Mouse (Mus musculus) kidney, postnatal 36 days (tissue): Measurements from ENCODE around the gene Sh2b3.
"Not testable (repeated sequence)": the region's sequence is repeated elsewhere in the genome, so short reads cannot be mapped to it uniquely, and the experiment has no call there.

Source experiments
- DNase-seq, 2 experiments: peaks; one replicate each; pipeline ENCODE4 v3.0.0; 2021 to 2022; ENCODE audit warnings: mixed read lengths in 2 of 2

The Sh2b3 gene

DNA sequence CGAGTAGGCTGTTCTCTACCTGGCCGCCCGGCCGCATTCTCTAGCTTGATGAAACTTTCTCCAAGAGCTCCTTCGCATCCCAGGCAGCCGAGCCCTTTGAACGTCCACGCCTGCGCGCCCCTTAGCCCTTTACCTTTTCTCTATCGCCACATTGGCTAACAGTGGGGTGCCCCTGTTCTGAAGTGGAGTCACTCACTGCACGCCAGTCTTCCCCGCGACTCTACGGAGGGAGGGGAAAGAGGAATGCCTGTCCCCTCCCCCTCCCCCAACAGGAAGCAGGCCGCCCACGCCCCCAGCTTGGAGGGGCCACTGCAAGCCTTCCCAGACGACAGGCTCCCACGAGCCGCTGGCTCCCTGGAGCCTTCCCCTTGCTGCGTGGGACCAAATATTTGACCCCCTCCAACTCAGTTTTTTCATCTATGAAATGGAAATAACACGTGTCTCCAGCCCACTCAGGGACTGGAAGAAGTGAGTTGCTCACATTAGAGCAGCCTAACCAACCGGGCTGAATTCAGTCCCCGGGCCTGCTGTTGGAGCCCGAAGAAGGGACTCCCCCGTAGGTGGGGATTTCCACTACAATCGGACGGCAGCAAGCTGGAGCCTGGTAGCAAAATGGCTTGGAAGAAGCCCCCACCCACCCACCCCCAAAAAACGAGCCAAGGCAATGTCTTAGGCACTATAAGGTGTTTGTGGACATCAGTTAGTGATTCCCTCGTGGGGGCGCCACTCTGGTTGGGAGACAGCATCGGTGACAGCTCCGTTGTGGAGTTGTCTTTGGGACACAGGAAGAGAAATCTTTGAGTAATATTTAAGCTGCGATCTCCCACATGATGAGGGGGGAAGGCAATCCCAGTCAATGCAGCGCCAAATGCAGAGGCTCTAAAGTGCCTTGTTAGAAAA is at the start of gene Sh2b3:
Sh2b3 (minus strand) TSS at position 206 of the 900 bp plus-strand sequence.
- DNase-seq = peak; percentile 48 to 65

DNA sequence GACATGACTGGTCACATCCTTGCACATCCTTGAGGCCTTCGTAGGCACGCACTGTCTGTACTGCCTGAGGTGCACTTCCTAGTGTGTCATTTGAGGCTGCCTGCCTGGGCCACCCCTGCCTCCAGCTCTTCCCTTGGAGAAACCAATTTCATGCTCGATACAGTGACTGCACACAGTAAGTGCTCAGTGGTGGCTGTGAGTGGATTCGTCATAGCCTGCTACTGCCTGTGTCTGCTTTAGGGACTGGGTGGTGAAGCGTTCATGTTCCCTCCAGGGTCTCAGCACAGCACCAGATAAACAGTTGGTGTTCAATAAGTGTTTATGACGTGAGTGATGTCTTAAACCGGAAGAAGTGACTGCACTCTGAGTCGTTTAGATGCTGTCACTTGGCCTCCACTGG is 45.9 kb upstream of the Sh2b3 start:
- DNase-seq = no peak

DNA sequence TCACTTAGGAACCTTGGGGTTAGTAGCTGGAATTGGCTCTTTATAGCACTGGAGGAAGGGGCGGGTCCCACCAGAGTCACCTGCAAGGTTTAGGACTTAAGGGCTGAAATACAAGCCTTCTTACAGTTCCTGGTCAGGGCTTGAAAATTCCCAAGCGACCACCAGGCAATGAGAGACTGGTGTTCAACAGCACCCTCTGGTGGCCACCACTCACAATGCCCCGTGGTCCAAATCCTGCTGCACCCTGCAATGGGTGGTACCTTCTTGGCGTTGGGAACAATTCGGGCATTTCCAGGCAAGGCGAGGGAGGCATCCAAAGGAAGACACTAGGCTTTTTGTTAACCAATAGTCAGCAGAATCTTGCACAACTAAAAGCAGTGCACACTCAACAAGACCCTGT is 41.8 kb upstream of the Sh2b3 start:
- DNase-seq = peak; percentile 36 to 76

DNA sequence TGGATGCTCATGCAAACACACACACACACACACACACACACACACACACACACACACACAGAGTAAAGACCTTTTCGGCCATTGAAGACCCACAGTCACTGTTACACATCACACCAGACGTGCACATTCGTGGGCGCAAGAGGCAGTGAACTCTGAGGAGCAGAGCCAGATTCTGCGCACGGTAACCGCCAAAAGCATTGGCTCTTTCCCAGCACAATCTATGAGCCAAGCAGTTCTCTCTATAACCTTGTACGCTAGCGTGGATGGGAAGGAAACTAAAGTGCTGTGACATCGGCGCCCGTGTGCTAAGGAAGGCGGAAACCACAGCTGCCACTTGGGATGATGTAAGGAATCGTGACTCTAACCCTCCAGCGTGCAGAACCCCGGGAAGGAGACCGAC is 41.3 kb upstream of the Sh2b3 start:
- DNase-seq = no peak

DNA sequence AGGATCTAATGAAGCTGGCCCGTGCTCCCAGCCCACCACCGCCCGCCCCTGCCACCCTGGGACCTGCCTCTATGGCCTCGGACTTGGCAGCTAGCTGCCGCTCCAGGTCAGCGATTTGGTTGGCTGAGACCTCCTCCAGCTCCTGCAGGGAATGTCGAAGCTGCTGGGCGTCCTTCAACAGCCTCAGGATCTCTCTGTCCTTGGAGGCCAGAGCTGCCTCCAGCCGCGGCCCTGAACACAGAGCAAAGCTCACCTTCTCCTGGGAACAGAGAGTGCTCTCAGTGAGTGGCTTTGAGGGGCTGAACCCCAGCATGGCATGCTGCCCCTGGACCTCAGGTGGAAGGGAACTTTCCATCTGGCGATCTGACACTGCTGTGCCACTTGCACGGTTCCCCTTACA is 39.5 kb upstream of the Sh2b3 start:
- no peak for DNase-seq

DNA sequence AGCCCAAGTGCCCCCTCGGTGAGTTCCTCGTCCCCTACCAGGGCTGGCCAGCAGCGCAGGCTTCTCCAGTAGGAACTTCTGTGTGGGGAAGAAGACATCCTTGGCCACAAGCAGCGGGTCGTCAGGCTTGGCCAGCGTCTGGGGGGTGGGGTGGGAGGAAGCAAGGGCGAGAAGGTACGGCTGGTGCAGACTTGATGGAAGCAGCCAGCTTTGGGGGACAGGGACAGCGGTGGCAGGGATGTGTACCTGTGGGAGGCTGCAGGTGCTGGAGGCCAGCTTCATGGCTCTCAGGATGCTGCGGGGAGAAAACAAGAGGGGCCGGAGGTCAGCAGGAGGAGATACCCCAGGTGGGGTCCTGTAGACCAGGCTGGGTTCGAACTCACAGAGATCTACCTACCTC is 37.6 kb upstream of the Sh2b3 start:
- DNase-seq = no peak

DNA sequence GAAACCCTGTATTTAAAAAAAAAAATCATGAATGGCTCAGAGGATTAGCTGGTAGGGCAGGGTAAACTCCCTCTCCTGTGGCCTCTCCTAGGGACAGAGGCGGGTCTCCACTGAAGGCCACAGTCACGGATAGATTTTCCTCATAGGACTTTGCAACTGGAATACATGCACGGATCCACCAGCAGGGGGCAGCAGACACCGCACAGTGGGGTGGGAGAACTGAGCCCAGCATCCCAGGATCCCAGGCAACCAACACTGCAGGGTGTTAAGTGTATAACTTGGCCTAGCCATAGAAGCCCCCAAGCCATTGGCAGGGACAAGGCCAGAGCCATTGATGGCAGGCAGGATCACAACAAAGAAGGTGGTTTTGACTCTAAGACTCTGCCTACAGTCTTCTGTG is 34.7 kb upstream of the Sh2b3 start:
- DNase-seq = peak; percentile 71 to 93

DNA sequence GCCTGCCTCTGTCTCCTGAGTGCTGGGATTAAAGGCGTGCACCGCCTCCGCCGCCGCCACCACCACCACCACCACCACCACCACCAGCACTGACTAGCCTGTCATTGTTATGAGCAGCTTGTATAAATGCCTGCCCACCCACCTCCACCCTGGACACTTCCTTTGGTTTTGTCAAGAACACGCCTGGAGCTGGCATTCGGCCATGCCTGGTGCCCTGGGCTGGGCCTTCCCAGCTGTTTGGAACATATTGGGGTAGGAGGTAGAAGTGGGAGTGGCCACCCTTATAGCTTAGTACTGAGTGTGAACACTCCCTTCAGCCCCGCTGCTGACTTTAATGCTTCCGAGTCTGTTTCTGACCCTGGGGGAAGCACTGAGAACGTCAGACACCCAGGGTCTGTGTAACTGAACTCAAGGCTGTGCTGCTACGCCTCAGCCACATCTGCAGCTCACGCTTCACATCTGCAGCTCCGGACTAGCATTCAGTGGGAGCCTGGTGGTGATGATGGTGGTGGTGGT is 34.1 kb upstream of the Sh2b3 start:
- DNase-seq = peak in 1 of 2 experiments; percentile 37

DNA sequence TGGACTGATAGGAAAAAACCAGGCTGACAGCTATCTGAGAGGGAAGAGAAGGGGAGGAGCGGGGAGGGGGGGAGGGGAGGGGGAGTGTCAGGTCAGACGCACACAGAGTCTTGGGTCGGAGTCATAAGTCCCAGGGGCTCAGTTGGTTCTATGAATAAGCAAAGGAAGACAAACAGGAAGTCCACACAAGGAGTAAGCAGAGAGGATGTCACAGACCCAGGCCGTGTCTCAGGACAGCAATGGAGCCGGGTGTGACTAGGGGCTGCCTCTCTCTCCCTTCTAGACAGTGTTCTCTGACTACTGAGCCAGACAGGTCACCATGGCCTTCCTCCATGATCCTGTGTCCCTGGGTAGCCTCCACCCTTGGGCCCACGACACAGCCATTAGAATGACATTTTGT is 33.4 kb upstream of the Sh2b3 start:
- DNase-seq = no peak

DNA sequence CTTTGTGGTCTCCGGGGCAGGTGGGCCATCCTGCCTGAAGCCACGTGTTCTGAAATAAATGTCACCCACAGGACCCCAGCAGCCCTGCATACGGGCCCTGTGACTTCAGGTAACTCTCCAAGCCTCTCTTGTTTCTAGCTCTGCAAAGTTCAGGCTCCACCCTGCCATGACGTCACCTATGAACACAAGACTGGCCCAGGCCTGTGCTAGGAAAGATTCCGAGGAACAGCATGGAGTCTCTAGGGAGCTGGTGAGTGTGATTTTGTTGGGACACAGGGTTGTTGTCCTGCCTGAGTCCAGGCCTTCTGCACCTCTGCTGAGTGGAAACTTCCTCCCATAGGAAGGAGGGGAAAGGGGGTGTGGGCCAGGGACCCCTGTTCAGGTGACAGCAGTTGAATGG is 30.5 kb upstream of the Sh2b3 start:
- DNase-seq = peak in 1 of 2 experiments; percentile 26

DNA sequence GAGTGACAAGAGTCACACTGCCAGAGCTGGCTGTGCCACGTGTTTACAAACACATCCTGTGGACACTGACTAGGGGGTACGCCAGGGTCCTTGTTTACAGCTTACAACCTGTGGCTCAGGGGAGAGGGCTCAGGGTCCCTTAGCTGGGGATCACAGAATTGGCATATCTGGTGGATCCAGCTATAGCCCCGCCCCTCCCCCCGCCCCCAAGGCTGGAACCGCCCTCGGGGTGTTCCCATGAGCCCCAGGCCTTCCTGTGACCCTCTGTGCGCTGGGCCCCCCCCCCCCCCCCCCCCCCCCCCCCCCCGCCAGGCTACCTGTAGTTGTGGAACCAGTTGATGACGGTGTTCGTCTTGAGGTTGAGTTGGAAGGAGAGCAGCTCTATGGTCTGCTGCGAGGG is 26.9 kb upstream of the Sh2b3 start:
- DNase-seq = no peak

DNA sequence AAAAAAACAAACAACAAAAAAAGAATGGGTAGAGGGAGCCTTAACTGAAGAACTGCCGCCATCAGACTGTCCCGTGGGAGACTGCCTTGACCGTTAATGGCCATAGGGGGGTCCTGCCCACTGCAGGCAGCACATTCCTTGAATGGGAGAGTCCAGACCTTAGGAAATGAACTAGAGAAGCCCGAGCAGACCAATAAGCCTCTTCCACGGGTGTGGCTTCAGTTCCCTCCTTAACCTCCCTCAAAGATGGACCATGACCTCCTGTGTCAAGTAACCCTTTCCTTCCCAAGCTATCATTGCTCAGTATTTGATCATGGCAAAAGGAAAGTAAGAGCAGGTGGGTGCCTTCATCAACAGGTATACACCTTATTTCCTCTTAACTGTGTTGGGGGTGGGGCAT is 24.5 kb upstream of the Sh2b3 start:
- DNase-seq = no peak

DNA sequence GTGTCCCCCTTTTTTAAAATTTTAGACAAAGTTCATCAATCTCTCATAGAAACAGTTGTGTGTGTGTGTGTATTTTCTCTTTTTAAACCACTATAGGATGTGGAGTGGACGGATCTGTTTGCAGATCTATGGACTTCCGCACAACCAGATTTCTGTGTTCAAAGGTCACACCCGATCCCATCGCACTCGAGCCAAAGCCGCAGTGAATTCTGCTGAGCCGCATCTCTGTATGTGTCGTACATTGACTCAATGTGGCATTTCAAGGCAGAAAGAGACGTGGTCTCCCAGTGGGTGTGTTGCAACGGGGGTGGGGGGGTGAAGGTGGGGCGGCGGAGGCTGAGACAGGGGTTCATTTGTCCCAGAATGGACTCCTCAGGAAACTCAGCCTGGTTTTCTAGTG is 21.0 kb upstream of the Sh2b3 start:
- DNase-seq = no peak

DNA sequence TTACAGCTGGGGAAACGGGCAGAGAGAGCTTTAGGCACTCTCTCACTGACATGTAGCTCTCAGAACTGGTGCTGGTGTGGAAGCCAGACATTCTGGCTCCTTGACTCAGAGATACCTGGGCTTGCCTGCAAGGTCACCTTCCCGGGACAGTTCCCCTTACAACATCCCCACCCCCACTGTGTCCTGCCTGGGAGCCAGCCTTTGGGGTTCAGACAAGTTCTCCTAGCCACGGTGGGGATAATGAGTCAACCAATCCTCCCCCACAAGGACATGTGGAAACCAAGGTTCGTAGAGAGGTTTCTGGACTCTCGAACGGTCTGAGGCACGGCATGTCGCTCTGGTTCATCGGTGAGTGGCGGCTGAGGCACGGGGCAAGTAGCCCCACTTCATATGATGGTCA is 19.3 kb upstream of the Sh2b3 start:
- DNase-seq = peak in 1 of 2 experiments; percentile 15

DNA sequence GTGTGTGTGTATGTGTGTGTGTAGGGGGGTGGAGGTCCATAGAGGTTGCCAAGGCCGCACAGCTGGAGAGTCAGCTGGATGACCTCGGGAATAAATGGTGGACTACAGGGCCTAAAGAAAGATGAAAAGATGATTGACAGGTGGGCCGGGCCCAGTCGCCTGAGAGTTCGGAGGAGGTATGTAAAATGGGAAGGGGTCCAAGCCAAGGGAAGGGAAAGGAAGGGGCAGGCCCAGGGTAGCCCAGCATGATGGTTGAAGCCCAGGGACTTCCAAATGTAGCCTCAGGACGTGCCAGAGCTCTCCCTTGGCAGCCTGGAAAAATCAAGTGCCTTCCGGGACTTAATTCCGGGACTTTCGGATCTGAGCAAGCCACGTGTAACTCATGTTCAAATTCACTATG is 17.3 kb upstream of the Sh2b3 start:
- DNase-seq = no peak

DNA sequence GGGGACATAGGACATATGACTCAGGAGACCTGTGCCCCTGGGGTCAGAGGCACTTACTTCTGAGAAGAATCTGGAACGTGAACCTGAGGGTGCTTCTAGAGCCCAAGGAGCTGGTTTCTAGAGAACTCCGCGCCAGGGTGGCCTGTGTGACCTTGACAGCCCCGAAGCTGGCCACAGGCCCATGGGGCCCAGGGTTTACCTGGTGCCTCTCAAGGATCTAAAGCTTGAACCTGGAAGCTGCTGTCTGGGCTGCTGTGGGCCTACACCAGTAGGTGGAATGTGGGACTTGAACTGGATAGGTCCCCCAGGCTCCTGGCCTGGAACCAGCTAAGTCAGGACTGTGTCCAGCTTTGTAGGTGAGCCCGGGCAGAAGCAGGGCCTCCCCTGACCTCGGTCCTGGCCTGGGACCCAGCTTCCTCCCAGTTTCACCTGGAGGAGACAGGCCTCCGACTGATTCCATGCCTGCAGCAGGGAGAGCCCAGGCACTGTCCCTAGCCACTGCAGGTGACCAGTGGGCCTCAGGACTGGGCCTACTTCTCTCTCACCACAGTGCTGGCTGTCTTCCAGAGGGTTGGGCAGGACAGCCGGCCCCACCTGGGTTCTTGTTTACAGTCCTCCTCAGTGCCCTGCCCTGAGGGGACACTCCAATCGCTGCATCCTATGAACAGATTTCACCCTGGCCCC is 16.1 kb upstream of the Sh2b3 start:
- DNase-seq = peak; percentile 78 to 81

DNA sequence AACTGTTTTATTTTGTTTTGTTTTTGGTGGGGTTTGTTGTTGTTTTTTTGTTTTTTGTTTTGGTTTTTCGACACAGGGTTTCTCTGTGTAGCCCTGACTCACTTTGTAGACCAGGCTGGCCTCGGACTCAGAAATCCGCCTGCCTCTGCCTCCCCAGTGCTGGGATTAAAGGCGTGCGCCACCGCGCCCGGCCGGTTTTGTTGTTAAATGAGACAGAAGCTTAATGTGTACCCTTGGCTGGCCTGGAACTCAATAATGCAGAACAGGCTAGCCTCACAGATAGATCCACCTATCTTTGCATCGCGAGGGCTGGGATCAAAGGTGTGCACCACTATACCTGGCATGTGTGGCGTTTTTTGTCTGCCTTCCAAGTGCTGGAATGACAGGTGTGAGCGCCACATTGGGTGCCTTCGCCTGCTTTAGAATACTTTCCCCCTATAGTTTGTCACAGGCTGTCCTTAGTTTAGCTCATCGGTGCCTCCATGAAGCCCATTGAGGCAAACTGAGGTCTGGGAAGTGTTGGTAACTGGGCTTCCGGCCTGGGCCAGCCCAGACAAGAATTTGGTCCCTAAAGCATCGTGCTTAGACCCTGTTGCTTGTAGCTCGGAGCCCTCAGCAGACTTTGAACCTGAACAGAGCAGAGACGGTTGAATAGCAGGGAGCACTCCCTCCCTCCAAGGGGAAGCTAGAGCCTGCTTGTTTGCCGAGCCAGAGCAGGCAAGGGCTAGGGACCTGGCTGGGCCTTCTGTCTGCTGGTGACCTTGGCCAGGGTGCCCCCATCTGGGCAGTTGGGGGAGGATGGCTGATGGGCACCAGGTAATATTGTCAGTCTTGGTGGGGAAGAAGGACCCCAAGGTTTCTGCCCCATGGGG is 12.3 kb upstream of the Sh2b3 start:
- DNase-seq = peak; percentile 63 to 71

DNA sequence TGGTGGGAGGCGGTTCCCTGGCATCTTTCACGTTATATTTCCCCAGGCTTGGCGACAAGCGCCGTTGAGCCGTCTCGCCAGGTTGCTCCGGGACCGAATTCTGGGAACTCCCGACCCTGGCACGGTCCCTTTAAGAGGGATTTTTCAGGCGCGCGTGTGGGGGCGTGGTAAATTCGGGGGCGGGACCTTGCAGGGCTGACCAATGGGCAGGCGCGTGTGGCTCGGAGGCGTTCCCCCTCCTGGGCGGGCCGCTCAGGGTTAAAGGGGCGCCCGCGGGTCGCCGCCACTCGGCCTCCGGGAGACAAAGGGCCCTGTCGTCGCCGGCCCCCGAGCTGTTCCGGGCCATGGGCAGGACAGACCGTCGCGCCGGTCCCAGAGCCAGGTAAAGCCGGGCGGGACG is 11.3 kb upstream of the Sh2b3 start, which contains the start of gene Pheta1:
Pheta1 (plus strand) TSS at position 242 of the 400 bp plus-strand sequence.
- peak; percentile 94 to 95 for DNase-seq

DNA sequence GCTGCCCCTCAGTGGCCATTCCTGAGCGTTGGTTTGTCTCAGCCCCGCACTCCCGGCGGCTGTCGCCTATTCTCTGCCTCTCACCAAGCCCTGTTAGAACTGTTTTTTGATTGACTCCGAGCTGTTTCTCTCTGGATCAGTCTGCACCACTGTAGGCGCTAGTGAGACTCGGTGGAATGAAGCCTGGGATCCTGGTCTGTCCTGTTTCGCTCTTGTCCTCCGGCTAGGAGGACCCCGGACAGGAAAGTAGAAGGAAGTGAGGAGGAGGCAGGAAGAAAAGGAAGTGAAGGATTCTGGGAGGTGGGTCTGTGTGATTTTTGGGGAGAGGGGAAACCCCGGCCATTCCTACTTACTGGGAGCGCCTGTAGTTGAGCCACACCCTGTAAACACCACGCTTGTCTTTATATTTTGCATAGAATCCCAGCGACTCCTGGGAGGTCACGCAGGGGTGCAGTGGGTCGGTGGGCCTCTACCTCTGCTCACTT is 10.6 kb upstream of the Sh2b3 start:
- peak; percentile 74 to 75 for DNase-seq

DNA sequence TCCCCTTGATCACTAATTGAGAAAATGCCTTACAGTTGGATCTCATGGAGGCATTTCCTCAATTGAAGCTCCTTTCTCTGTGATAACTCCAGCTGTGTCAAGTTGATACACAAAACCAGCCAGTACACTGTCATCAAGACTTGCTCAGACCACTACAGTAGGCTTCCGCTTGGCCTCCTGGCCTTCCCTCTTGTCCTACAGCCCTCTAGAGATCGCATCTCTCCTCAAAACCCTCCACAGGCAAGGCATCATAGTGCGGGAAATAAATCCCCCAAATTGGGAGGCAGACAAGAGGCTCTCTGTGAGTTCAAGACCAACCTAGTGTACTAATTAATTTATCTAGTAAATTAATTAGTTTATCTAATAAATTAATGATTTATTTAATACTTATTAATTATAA is 9.8 kb upstream of the Sh2b3 start:
- not testable (repeated sequence) for DNase-seq

DNA sequence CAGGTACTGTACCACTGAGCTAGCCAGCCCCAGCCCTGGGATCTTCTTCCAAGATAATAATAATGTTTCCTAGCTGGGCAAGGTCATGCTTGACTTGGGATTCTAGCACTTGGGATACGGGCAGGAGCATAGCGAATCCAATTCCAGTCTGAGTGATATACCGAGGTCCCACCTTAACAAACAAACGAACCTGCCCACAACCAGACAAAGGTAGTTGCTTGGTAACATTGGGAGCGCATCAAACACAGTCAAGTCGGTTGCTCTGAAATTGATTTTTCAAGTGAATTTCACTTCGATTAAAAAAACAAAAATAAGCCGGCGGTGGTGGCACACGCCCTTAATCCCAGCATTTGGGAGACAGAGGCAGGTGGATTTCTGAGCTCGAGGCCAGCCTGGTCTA is 8.9 kb upstream of the Sh2b3 start:
- no peak for DNase-seq

DNA sequence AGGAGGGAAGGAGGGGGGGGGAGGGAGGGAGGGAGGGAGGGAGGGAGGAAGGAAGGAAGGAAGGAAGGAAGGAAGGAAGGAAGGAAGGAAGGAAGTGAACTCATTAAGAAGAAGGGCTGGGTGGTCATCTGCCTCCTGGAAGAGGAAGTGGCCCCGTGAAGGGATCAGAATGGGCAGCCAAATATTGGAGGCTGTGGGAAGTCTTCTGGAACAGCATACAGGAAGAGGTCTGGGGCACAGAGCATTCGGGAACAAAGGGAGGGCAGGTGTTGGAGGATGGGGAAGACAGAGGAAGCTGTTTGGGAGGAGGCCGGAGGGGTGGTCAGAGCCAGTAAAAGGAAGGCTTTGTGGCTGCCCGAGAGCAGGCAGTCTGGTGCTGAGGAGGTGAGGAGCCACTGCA is 7.9 kb upstream of the Sh2b3 start:
- no peak for DNase-seq
